ENCODE assay signal across 15 mouse cellular contexts in the genomic region with DNA sequence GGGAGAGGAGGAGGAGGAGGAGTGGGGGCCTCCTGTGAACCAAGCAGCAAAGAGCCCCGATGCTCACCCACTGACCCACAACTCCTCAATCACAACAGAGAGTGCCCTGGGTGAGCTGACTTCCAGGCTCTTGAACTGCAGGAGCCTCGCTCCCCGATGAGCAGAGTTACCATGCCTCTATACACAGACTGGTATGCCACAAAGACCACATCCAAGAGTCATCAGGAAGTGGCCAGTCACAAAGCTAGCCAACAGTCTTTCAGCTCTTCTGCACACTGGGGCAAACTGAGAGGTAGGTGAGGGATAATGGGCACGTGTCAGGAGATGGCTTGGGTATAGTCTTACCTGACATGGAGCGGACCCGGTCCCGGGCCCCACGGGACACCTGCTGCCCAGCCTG. TPM values are rescaled to one million over a fixed set of nuclear protein-coding genes. Genes with fewer than 3 reads are reported as not detected.
"Had no signal": no experiment of that assay in that cellular context is flagged by ENCODE, and none has a peak within 500 bp of the region (broad histone marks: within the 10 kb centered on the region; RNA-seq: fewer than 3 reads in every experiment).

No protein-coding gene starts in this region.

- ATAC-seq: intestine, embryonic 16.5 days; liver, embryonic 12.5 days; midbrain, embryonic 13.5 days; midbrain, embryonic 16.5 days had no signal

- DNase-seq: kidney, adult 18-20 months; kidney, adult 9 months; kidney, postnatal 14 days; kidney, postnatal 4 days; liver; lung, adult 18-20 months; lung, postnatal 10 days; lung, postnatal 36 days; thymus, adult 18-20 months; thymus, postnatal 14 days had no signal

RNA-seq across cellular contexts. Expression of a gene that starts 54.3 kb away (rescaled TPM):
- total RNA-seq: neutrophil, adult 5-6 weeks had no signal
